Mouse (Mus musculus) kidney, embryonic 16.5 days (tissue): Measurements from ENCODE around the gene Pde4d. TPM values are rescaled to one million over a fixed set of nuclear protein-coding genes. Genes with fewer than 3 reads are reported as not detected.
"Not testable (repeated sequence)": the region's sequence is repeated elsewhere in the genome, so short reads cannot be mapped to it uniquely, and the experiment has no call there.

Experiments used
- ATAC-seq: fragments of 200-750 bp; cut with Nextera tagmentation; 2 replicates; pipeline ENCODE4 v1.8.0; 2017; ENCODE audit warnings: moderate TSS enrichment; ENCODE audit not compliant: low FRiP score, low TSS enrichment
- H3K27ac ChIP-seq: fragments of 300-500 bp; sonication (generic); 2 replicates; pipeline ENCODE4 v1.5.1; 2014; ENCODE audit warnings: low read length
- H3K27me3 ChIP-seq: fragments of 300-500 bp; sonication (generic); 2 replicates; pipeline ENCODE4 v1.6.1; 2014; ENCODE audit warnings: low read length, control low read depth, mixed read lengths; ENCODE audit not compliant: insufficient read depth
- H3K36me3 ChIP-seq: fragments of 300-500 bp; sonication (generic); 2 replicates; pipeline ENCODE4 v1.6.1; 2014; ENCODE audit warnings: low read length, control low read depth, mixed read lengths; ENCODE audit not compliant: insufficient read depth
- H3K4me1 ChIP-seq: fragments of 300-500 bp; sonication (generic); 2 replicates; pipeline ENCODE4 v1.6.1; 2014; ENCODE audit warnings: low read length, control low read depth, mixed read lengths; ENCODE audit not compliant: insufficient read depth
- H3K4me2 ChIP-seq: fragments of 300-500 bp; sonication (generic); replicated peaks from 2 replicates; pipeline ENCODE4 v1.6.1; 2014; ENCODE audit warnings: low read depth, low read length
- H3K4me3 ChIP-seq: fragments of 300-500 bp; sonication (generic); 2 replicates; pipeline ENCODE4 v1.5.1; 2014; ENCODE audit warnings: mild to moderate bottlenecking, low read length
- H3K9ac ChIP-seq: fragments of 300-500 bp; sonication (generic); replicated peaks from 2 replicates; pipeline ENCODE4 v1.6.1; 2014; ENCODE audit warnings: low read length
- H3K9me3 ChIP-seq: fragments of 300-500 bp; sonication (generic); 2 replicates; pipeline ENCODE4 v1.6.1; 2016; ENCODE audit warnings: low read length, control low read depth
- WGBS: fragments of 180-500 bp; shearing (Covaris S2); extraction: QIAGEN DNeasy Blood & Tissue Kit; methylation state at CpG from one replicate; pipeline ENCODE4 v1.1.7; 2014; 5-methylcytosine and 5-hydroxymethylcytosine counted together
- polyA plus RNA-seq: library from polyadenylated mRNA; unstranded; fragments of >200 nt; fragmentation: Nextera tagmentation; extraction: Ambion mirVana; gene quantifications from 2 replicates; pipeline ENCODE4 v1.2.1, GENCODE M21; 2015

Pde4d gene
- polyA plus RNA-seq, 1 experiment from 2014 or later: 11.1 TPM

DNA sequence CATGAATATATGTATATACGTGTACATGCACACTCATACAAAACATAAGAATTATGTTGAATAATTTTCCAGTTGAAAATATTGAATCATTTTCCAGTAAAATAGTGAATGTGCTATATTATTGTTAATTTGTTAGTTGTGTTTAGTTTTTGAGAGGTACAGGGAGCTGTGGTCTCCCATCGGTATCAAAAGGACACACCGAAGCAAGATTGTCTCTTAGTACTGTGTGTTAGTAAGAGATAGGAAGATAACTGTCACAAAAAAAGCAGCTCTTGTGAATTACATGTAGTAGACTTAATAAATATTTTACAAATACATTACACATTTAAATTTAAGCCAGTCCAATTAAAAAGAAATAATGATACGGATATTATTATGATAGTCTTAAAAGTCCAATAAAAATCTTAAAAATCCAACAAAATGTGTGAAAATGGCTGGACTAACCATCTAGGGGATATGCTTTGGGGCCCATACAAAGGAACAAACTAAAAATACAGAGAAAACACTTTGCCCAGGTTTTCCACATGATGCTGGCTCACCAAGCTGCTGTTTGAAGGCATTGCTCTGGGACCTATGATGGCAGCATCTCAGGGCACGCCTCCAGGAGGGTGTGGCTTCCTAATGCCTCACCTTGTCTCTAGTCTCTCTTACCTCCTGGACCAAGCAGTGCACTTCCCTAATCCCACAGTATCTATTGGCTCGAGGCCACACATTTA lies 1441.6 kb downstream of the Pde4d start:
- H3K9ac ChIP-seq: no peak overlapping the region
- H3K4me2 ChIP-seq: no peak overlapping the region
- H3K4me3 ChIP-seq: no peak overlapping the region
- ATAC-seq: no peak
- 83% methylated on average over 6 of the region's 6 CpGs for WGBS
- no peaks in the 10 kb centered on the region for H3K36me3 ChIP-seq
- no peaks in the 10 kb centered on the region for H3K27me3 ChIP-seq
- H3K4me1 ChIP-seq: no peaks in the 10 kb centered on the region
- H3K27ac ChIP-seq: no peak overlapping the region
- H3K9me3 ChIP-seq: no peaks in the 10 kb centered on the region

DNA sequence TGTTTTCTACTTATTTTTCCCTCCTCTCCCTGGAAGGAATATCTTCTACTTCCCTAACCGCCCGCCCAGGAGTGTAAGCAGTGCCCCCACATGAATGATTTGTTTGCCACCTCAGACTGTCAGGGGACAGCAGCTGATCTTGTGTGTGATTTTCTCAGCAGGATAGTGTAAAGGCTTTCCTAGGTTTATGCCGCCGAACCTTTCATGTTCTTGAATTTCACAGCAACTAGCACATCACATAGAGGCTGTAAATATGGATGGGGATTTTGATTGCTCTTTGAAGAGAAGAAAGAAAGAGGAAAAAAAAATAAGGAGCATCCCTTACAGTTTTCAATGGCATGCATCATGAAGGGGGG lies 1442.1 kb downstream of the Pde4d start:
- Histone ChIP-seq H3K27me3 (no peaks in the 10 kb centered on the region), H3K36me3 (no peaks in the 10 kb centered on the region), H3K9me3 (no peaks in the 10 kb centered on the region), H3K4me2 (no peak overlapping the region), H3K27ac (no peak overlapping the region), H3K4me3 (no peak overlapping the region), H3K9ac (no peak overlapping the region), H3K4me1 (no peaks in the 10 kb centered on the region)
- no peak for ATAC-seq
- WGBS: 56% methylated on average over 4 of the region's 4 CpGs

DNA sequence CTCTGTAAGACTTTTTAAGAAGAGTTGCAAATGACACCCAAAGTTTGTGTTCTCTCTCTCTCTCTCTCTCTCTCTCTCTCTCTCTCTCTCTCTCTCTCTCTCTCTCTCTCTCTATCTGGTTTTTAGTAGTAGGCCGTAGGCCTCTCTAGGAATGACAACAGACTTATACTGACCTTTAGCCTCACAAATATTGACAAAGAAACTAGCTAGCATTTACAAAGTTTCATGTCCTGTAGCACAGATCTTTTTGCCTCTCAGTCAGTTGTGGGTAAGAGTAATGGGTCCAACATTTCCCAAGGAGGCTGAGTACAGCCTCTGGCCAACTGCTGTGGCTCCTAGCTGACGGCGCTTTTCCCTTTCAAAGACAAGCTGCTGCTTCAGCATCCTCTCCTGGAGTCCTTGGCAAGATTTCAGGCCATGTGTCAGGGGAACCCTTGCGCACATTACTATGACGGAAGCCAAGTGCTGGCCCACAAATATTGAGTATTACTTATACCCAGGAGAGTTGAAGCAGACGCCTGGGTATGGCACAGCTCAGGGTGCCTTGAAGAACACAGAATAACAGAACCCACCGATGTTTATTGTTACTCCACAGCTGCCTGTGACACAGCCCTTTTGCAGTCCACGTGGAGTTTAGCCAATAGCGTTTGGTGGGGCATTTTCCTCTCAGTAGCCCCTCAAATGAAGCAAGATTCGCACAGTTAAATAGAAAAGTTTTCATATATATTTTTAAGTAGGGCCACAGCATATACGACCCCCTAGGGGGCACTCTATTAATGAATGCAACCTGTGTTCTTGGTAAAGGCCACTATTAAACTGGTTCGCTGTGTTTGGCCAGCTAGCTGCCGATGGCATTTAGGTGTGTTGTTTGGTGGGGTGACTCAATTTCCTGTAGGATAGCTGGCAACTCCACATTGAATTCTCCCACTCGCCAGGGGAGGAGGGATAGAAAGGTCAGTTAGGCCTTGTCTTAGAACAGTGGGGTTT lies 1450.0 kb downstream of the Pde4d start:
- 72% methylated on average over 14 of the region's 14 CpGs for WGBS
- Histone ChIP-seq H3K27ac (no peak overlapping the region), H3K9ac (no peak overlapping the region), H3K4me3 (no peak overlapping the region), H3K9me3 (no peaks in the 10 kb centered on the region), H3K36me3 (no peaks in the 10 kb centered on the region), H3K27me3 (no peaks in the 10 kb centered on the region), H3K4me1 (peaks cover 16% of the 10 kb centered on the region), H3K4me2 (no peak overlapping the region)
- ATAC-seq: no peak

DNA sequence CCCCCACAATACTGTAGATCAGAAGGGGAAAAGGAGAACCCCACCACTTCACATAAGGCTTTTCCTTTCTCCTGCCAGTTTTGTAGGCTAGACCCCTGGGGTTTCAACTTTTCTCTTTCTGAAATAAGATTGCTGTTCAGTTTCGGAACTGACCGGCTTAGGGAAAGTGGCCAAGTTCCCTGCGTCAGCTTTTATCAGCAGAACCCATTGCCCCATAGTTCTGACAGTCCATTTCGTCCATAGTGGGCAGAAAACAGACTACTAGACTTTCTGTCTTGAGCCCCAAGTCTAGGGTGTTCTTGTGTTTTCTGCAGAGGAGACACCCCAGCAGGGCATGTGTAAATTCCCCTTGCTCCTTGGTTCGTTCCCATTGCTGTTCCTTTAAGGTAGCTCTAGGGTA lies 1452.1 kb downstream of the Pde4d start:
- Histone ChIP-seq H3K4me1 (peaks cover 16% of the 10 kb centered on the region), H3K27ac (no peak overlapping the region), H3K36me3 (no peaks in the 10 kb centered on the region), H3K27me3 (no peaks in the 10 kb centered on the region), H3K9ac (no peak overlapping the region), H3K4me3 (peak overlapping the region; percentile 76), H3K4me2 (peak overlapping the region; percentile 99), H3K9me3 (no peaks in the 10 kb centered on the region)
- WGBS: 71% methylated on average over 5 of the region's 5 CpGs
- no peak for ATAC-seq

DNA sequence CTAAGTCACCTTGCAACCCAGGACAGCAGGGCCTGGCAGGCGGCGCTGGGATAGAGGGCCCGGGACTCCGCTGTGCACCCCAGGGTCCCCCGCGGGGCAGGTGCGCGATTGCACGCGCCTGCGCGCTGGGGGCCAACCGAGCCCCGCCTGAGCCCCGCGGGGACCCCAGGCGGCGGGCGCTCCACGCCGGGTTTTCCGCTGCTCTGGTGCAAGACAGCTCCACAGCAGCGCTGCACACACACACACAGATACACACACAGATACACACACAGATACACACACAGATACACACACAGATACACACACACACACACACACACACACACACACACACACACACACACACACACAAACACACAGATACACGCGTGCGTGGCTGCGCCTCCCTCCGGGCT lies 1452.7 kb downstream of the Pde4d start:
- H3K9me3 ChIP-seq, H3K36me3 ChIP-seq, H3K27me3 ChIP-seq: not testable (repeated sequence)
- under 1% methylated on average over 28 of the region's 28 CpGs for WGBS
- peak overlapping the region; percentile 79 for H3K9ac ChIP-seq
- H3K4me2 ChIP-seq: peak overlapping the region; percentile 99
- peak overlapping the region; percentile 76 for H3K4me3 ChIP-seq
- peaks cover 16% of the 10 kb centered on the region for H3K4me1 ChIP-seq
- H3K27ac ChIP-seq: peak overlapping the region; percentile 64; the same call in 1 of the 2 replicates
- ATAC-seq: peak; percentile 80

DNA sequence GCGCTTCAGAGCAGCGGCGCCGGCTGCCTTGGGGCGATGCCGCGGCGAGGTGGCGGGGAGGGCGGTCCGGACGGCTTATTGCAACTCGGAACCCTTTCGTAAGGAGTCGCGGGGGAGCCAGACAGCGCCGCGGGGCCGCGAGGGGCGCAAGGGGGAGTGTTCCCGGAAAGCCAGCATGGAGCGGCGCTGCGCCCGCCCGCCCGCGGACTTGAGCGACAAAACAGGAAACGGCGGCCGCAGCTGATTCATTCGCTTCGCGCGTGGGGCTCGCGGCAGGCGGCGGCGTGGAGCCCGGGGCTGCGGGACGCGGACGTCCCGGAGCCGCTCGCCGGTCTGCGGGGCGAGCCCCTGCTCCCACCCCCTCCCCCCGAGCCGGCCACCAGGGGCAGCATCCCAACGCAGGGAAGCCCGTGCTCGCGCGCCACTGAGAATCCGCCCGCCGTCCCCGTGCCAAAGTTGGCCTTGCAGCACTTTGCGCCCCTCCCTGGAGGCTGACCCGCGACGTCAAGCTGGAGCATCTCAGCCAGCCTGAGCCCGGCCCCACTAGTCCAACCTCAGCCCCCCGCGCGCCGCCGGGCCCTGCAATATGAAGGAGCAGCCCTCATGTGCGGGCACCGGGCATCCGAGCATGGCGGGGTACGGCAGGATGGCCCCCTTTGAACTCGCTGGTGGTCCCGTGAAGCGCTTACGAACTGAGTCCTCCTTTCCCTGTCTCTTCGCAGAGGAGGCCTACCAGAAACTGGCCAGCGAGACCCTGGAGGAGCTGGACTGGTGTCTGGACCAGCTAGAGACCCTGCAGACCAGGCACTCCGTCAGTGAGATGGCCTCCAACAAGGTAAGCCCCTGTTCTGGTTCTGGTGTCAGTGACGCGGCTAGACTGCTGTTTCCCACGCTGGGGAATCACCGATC lies 1453.4 kb downstream of the Pde4d start:
- H3K36me3 ChIP-seq: no peaks in the 10 kb centered on the region
- H3K4me2 ChIP-seq: peak overlapping the region; percentile 99
- H3K9me3 ChIP-seq: no peaks in the 10 kb centered on the region
- under 1% methylated on average over 90 of the region's 91 CpGs for WGBS
- H3K9ac ChIP-seq: peak overlapping the region; percentile 79
- H3K4me1 ChIP-seq: peaks cover 16% of the 10 kb centered on the region
- peak overlapping the region; percentile 64; the same call in 1 of the 2 replicates for H3K27ac ChIP-seq
- H3K27me3 ChIP-seq: no peaks in the 10 kb centered on the region
- peak; percentile 89 for ATAC-seq
- peak overlapping the region; percentile 76 for H3K4me3 ChIP-seq

DNA sequence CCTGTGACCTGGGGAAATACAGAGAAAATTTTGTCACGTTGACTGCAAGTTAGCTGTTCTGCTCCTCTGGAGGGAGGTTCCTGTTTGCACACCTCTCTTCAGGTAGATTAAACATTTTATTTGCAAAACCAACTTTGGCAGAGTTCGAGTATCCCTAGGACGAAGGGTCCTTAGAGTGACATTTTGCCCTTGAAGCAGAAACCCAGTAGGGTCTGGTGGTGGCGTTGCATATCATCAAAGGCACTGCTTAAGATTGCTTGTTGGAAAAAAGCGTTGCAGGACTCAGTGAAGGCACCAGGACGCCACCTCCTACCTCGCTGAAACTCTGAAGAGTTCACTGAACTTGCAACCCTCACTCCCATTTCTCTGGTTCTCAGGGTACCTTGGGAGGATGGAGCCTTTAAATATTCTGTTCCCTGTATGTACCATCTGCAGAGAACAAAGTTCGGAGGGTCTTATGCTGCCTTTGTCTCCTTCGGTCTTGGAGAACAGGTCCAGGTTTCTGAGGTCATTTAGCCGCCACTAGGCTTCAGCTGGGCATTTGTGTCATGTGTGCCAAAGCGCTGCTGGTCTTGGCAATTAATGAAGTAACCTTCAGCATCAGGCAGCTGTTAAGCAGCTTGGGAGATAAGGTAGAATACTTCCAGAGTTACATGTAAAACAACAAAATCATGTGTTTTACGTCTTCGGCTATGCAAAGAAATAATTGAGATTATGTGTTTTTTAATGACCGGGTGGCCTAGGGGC lies 1454.2 kb downstream of the Pde4d start:
- peak overlapping the region; percentile 99 for H3K4me2 ChIP-seq
- H3K27me3 ChIP-seq: no peaks in the 10 kb centered on the region
- 48% methylated on average over 14 of the region's 14 CpGs for WGBS
- H3K4me3 ChIP-seq: peak overlapping the region; percentile 76
- H3K9me3 ChIP-seq: no peaks in the 10 kb centered on the region
- H3K27ac ChIP-seq: no peak overlapping the region
- no peak for ATAC-seq
- peaks cover 16% of the 10 kb centered on the region for H3K4me1 ChIP-seq
- no peaks in the 10 kb centered on the region for H3K36me3 ChIP-seq
- peak overlapping the region; percentile 79 for H3K9ac ChIP-seq

DNA sequence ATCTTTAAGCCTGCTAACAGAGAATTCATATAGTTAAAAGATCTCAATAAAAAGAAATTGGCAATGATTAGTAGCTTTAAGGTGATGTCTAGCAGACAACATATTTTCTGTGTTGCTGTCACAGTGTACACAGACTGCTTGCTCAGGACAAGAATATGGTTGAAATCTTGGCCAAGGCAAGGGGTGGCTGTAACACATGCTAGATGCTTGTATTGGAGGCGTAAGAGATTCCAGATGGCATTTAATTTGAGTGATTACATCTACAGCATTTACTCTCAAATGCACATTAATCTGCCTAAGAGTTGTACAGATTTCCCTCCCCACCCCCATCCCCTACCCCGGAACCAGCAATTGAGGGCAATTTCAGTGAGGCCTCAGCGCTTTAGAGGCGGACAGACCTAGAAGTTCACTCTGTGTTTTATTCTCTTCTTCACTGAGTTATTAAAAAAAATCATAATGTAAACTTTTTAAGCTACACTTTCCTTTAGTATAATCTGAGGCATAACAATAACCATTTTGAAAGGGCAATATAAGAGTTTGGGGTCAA lies 1456.7 kb downstream of the Pde4d start:
- H3K9ac ChIP-seq: no peak overlapping the region
- no peak for ATAC-seq
- peaks cover 16% of the 10 kb centered on the region for H3K4me1 ChIP-seq

DNA sequence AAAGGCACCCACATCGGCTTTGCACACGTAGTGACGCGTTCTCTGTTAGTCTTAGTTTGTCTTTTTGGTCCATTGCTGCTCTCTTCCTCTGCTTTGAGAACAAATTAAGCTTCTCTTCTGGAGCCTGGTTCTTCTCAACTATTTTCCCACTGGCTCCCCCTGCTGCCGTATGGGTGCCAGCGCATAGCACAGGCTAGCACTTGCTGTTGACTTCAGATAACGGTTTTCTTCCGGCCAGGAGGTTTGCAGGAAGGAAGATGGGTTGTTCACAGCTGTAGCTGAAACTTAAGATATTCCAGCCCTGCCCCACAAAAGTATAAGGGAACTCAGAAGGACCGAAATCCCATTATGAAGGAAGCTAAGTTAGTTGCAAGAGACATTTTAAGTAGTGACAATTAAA lies 1457.9 kb downstream of the Pde4d start:
- Histone ChIP-seq H3K4me2 (no peak overlapping the region), H3K4me1 (peaks cover 12% of the 10 kb centered on the region; the same call in 1 of the 2 replicates), H3K4me3 (no peak overlapping the region), H3K9ac (no peak overlapping the region), H3K27me3 (no peaks in the 10 kb centered on the region), H3K36me3 (no peaks in the 10 kb centered on the region), H3K9me3 (no peaks in the 10 kb centered on the region), H3K27ac (no peak overlapping the region)
- no peak for ATAC-seq
- WGBS: 29% methylated on average over 9 of the region's 9 CpGs

More for the DNA sequence above, 1456.7 kb downstream of the Pde4d start:
- H3K4me3 ChIP-seq: no peak overlapping the region
- no peaks in the 10 kb centered on the region for H3K27me3 ChIP-seq
- no peaks in the 10 kb centered on the region for H3K9me3 ChIP-seq
- H3K36me3 ChIP-seq: no peaks in the 10 kb centered on the region
- H3K4me2 ChIP-seq: no peak overlapping the region
- 78% methylated on average over 4 of the region's 4 CpGs for WGBS
- H3K27ac ChIP-seq: no peak overlapping the region
